Mouse (Mus musculus): ENCODE data around the gene Olfr1320. TPM values are rescaled to one million over a fixed set of nuclear protein-coding genes. Genes with fewer than 3 reads are reported as not detected.
"Not testable (repeated sequence)": the region's sequence is repeated elsewhere in the genome, so short reads cannot be mapped to it uniquely, and the experiment has no call there.

Olfr1320 gene
- not detected in 2 replicates for polyA plus RNA-seq (2015; fragmentation: Nextera tagmentation; extraction: Ambion mirVana)

DNA sequence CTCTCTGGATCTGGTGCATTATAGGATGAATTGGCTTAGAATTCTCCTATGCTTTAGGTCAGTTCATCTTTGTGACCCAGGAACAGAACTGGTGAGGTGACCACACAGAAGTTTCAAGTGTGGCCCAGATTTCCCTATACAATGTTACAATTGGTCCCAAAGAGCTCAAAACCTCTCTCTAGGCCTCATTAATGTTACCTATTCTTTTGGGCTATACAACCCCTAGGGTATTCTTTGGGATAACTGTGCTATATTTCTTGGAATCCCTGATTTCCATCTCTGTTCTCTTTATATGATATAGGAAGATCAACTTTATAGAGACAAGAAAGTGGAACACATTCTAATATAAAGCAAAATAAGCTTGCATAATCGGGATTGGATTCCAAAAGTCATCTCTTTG lies at the start of gene Olfr1320:
Gene Olfr1320 (plus strand): TSS at position 301 of the 400 bp plus-strand sequence.
- no peak within 1 kb of the TSS for H3K27ac ChIP-seq
- H3K9me3 ChIP-seq, result no peaks in the 10 kb centered on the region
- ATAC-seq, result no peak
- 87% methylated on average over 1 of the region's 1 CpGs for WGBS
- H3K4me2 ChIP-seq (replicated peaks), result no peak within 1 kb of the TSS
- no peaks in the 10 kb centered on the region for H3K4me1 ChIP-seq (replicated peaks)
- no peak within 1 kb of the TSS for H3K9ac ChIP-seq (replicated peaks)
- H3K27me3 ChIP-seq, result no peaks in the 10 kb centered on the region
- no peaks in the 10 kb centered on the region for H3K36me3 ChIP-seq
- H3K4me3 ChIP-seq (replicated peaks), result no peak within 1 kb of the TSS

GRCm38 (mm10) chrX:49627566-49627965 lies 44.6 kb upstream of the Olfr1320 start:
- H3K4me2 ChIP-seq (replicated peaks), result no peak overlapping the region
- H3K27ac ChIP-seq, result no peak overlapping the region
- H3K27me3 ChIP-seq, result no peaks in the 10 kb centered on the region
- no peaks in the 10 kb centered on the region for H3K9me3 ChIP-seq
- no peak overlapping the region for H3K9ac ChIP-seq (replicated peaks)
- H3K4me1 ChIP-seq (replicated peaks), result no peaks in the 10 kb centered on the region
- H3K4me3 ChIP-seq (replicated peaks), result no peak overlapping the region
- no peak for ATAC-seq
- H3K36me3 ChIP-seq, result no peaks in the 10 kb centered on the region

DNA sequence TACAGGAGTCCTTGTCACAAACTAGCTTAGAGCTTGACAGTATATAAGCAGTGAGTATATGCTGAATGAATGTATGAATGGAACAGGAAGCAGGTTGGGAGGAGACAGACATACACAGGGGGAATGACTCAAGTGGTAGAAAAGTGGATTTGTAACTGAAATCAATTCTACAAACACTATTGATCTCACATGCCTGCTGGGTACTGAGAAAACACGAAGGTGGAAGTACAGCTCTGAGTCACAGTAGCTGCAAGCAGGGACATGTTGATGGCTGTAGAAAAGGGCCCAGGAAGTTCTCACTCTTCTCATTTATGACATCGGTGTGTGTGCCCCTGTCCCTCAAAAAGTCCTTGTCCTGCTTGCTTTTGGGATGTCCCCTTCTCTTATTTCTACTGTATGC lies 40.9 kb upstream of the Olfr1320 start:
- no peak overlapping the region for H3K4me3 ChIP-seq (replicated peaks)
- no peak overlapping the region for H3K4me2 ChIP-seq (replicated peaks)
- H3K36me3 ChIP-seq, result no peaks in the 10 kb centered on the region
- H3K27ac ChIP-seq, result no peak overlapping the region
- no peaks in the 10 kb centered on the region for H3K27me3 ChIP-seq
- no peak overlapping the region for H3K9ac ChIP-seq (replicated peaks)
- 73% methylated on average over 2 of the region's 2 CpGs for WGBS
- no peak for ATAC-seq
- no peaks in the 10 kb centered on the region for H3K4me1 ChIP-seq (replicated peaks)
- H3K9me3 ChIP-seq, result no peaks in the 10 kb centered on the region

DNA sequence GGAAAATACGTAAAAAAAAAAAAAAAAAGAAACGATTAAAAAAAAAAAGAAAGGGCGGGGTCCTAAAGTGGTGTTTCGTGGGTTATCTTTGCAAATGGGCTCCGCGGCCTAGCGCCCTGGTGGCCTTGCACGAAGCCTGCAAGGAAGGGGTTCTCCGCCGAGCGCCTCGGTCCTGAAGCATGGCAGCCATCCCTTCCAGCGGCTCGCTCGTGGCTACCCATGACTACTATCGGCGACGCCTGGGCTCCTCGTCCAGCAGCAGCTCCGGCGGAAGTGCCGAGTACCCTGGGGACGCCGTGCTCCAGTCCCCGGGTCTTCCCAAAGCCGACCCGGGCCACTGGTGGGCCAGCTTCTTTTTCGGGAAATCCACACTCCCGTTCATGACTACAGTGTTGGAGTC lies 11.4 kb upstream of the Olfr1320 start:
- H3K27me3 ChIP-seq; H3K9ac ChIP-seq (replicated peaks); H3K4me1 ChIP-seq (replicated peaks); H3K4me2 ChIP-seq (replicated peaks); H3K36me3 ChIP-seq; ATAC-seq; H3K9me3 ChIP-seq; H3K27ac ChIP-seq; H3K4me3 ChIP-seq (replicated peaks): not testable (repeated sequence)
- WGBS, result 91% methylated on average over 29 of the region's 29 CpGs

Other genes with a start within 250 kb of the Olfr1320 start
- gene Arhgap36, start 208.4 kb upstream of the Olfr1320 start, polyA plus RNA-seq (2015; fragmentation: Nextera tagmentation; extraction: Ambion mirVana), result 1.4 and 2.5 TPM in 2 replicates
- gene Olfr1321, start 62.7 kb downstream of the Olfr1320 start, polyA plus RNA-seq (2015; fragmentation: Nextera tagmentation; extraction: Ambion mirVana), result not detected in 2 replicates
- 4.3 and 4.8 TPM in 2 replicates for gene Igsf1, start 125.4 kb downstream of the Olfr1320 start, polyA plus RNA-seq (2015; fragmentation: Nextera tagmentation; extraction: Ambion mirVana)
- gene Olfr1322, start 219.2 kb downstream of the Olfr1320 start, polyA plus RNA-seq (2015; fragmentation: Nextera tagmentation; extraction: Ambion mirVana), result not detected in 2 replicates

All from midbrain, embryonic 13.5 days (tissue).